Mouse (Mus musculus): ENCODE measurements around the gene Trim2.

- TF ChIP-seq CTCF (IDR thresholded peaks at IDR 0.05; ENCODE audit: borderline replicate concordance, extremely low read depth, insufficient read depth, insufficient read length) (no peak), POLR2A (IDR thresholded peaks at IDR 0.05; ENCODE audit: borderline replicate concordance, extremely low read depth, insufficient read depth, insufficient read length, poor library complexity, severe bottlenecking) (no peak)
Observed at GRCm38 (mm10) chr3:84200559-84201420, 105.9 kb downstream of the Trim2 start.
